Mouse (Mus musculus): ENCODE measurements around the gene Urm1.
"Not testable (repeated sequence)": the region's sequence is repeated elsewhere in the genome, so short reads cannot be mapped to it uniquely, and the experiment has no call there.

The Urm1 gene

GRCm38 (mm10) chr2:29820025-29820817, at the start of gene Urm1:
Gene Urm1, plus strand, starts transcription at chr2:29820075.
- DNase-seq (ENCODE audit: low spot score in 2 of 2), result peak; percentile 70 to 73

GRCm38 (mm10) chr2:29770162-29770561, 49.7 kb upstream of the Urm1 start:
- no peak for DNase-seq (ENCODE audit: low spot score in 2 of 2)

DNA sequence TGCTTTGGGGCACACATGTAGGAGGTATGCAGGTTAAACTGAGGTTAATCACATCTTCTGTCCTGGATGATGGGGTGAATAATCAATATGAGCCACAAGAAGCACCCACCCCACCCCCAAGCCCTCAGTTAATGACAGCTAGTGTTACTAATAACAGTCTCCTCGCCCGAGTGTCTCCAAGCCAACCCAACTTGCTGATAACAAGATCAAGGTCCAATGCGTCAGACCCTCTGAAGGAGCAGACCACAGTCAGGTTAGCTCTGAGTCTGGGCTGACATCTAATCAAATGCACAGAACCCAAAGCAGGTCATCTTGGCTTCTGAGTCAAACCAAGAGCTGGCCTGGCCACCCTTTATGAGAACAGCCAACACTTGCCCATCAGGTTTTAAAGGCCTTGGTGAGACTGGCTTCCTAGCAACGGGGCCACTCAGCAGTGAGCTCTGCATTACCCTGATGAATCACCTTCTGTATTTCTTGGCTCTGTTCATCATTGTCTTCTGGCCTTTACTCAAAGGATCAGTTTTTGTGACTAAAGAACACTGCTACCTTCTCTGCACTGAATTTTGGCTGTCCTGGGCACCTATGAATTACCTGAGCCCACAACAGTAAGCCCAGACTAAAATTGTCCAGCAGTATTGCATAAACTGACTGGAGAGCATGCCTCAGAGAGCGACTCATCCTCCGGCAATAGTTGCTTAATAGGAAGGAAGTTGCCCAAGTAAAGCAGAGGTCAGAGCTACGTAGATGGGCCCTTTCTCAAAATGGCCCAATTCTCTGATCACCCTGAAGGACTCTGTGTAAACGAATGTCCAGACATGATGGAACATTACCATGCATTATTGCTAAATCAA, 48.0 kb upstream of the Urm1 start:
- no peak for DNase-seq (ENCODE audit: low spot score in 2 of 2)

DNA sequence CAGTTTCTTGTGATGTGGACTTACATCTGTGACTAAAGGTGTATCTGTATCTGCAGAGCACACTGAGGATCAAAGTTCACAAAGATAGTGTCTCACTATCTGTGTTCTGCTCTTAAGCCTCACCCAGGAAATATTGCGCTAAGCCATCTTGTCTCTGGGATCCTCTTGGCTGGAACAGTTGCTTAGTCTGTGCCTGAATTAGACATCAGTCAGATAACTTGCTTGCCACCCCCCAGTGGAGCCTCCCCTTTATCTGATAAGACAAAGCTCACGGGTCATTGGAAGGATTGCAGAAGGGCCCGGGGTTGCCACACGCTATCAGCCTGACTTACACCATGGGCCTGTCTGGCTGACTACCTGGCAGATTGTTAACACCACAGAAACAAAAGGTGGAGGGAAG, 46.6 kb upstream of the Urm1 start:
- DNase-seq (ENCODE audit: low spot score in 2 of 2), result no peak

- DNase-seq (ENCODE audit: low spot score in 2 of 2), result not testable (repeated sequence)
These were observed 38.6 kb upstream of the Urm1 start for GRCm38 (mm10) chr2:29781256-29781655.

GRCm38 (mm10) chr2:29784290-29784689, 35.6 kb upstream of the Urm1 start:
- DNase-seq (ENCODE audit: low spot score in 2 of 2), result no peak

DNA sequence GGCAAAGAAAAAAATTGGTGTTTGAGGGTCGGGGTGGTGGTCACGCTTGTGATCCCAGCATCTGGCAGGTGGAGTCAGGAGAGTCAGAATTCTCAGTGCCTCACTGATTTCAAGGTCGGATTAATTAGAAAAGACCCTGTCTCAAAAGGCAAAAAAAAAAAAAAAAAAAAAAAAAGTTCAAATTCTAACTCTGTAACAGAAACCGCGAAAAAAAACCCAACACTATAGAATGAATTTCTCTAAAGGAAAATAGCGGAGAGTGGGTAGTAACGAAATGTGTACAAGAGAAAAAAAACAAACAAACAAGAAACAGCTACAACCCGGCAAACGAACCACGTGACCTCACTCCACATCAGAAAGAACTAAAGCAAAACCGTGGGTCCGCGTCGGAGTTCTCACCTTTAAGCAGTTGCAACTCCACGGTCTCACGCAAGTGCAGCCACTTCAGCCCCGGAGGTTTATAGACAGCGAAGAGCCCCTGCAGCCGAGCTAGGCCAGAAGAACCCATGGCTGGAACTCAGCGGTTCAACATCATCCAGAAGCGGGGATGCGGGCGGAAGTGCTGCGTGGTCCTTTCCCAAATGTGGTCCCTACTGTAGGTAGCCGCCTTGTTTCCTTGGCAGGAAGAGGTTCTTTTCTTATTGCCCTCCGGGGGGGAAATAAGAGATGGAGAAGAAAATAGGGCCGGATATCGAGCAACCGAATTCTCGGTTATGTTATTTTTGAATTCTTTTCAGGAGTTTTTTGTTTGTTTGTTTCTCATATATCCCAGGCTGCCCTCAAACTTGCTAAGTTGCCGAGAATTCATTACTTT, 32.6 kb upstream of the Urm1 start, which contains the start of gene Coq4:
Gene Coq4 (plus strand): TSS at position 390 of the 814 bp plus-strand sequence.
- DNase-seq (ENCODE audit: low spot score in 2 of 2), result peak; percentile 79 to 82

DNA sequence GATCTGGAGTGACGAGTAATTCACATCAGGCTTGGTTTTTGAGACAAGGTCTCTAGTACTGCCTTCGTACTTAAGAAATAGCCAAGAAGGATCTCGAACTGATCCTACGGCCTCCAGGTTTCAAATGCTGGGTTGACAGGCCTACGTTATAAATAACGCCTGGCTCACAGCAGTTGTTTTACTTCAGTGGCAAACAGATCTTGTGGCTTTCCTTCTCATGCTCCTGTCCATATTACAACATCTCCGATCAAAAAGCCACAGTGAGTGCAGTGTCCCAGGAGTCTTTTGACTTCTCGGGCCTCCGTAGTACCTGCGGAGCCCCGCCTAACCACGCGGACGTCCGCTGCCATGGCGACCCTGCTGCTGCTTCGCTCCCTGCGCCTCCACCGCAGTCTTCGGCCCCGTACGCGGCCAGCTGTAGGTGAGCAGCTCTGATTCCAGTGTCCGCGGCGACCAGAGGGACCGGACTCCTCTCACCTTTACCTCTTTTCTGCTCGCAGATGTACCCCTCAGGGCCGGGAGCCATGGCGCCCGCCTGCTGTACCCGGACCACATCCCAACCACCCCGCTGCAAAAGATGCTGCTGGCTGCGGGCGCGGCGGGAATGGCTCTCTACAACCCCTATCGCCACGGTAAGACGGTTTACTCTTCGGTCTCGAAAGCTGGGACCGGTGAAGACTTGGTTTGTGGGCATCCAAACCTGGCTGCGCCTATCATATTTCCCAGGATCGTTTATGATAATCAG, 31.8 kb upstream of the Urm1 start, which contains the start of gene Trub2:
Gene Trub2 (minus strand): TSS at position 566 of the 745 bp plus-strand sequence.
- peak; percentile 75 to 82 for DNase-seq (ENCODE audit: low spot score in 2 of 2)

GRCm38 (mm10) chr2:29792772-29793487, 26.9 kb upstream of the Urm1 start:
- DNase-seq (ENCODE audit: low spot score in 2 of 2), result no peak

DNA sequence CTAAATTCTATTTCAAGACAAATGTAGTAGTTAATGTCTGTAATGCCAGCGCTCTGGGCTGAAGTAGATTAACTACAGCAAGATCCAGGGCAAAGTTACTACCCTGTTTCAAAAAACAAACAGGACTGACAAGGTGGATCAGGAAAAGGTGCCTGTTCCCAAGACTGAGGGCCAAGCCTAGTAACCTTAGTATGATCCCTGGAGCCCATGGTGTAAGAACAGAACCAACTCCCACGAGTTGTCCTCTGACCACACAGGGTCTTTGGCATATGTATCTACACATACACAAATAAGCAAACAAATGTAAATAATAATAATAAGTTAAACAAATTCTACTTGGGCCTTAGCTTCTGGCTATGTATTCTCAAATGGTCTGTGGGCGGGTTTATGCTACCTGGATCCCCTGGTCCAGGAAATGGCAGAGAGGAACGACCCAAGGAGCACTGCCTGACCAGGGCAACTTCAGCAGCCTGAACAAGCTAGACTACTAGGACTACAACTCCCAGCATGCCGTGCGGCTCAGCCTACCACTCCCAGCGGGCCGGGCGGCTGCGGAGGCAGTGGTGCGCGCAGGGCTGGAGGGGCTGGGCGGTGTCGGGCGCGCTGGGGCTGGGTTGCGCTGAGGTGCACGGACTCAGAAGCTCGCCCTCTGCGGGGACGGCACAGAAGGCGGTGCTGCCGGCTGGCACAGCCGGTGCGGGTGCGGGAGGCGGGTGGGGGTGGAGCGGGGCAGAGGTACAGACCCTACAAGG, 17.6 kb upstream of the Urm1 start, which contains the start of gene Slc27a4:
Gene Slc27a4 (plus strand): TSS at position 560 of the 752 bp plus-strand sequence.
- peak; percentile 90 to 98 for DNase-seq (ENCODE audit: low spot score in 2 of 2)

- DNase-seq (ENCODE audit: low spot score in 2 of 2), result no peak
These were observed 17.1 kb upstream of the Urm1 start for GRCm38 (mm10) chr2:29802827-29803201.

- no peak for DNase-seq (ENCODE audit: low spot score in 2 of 2)
These were observed 16.5 kb upstream of the Urm1 start for GRCm38 (mm10) chr2:29803400-29803831.

DNA sequence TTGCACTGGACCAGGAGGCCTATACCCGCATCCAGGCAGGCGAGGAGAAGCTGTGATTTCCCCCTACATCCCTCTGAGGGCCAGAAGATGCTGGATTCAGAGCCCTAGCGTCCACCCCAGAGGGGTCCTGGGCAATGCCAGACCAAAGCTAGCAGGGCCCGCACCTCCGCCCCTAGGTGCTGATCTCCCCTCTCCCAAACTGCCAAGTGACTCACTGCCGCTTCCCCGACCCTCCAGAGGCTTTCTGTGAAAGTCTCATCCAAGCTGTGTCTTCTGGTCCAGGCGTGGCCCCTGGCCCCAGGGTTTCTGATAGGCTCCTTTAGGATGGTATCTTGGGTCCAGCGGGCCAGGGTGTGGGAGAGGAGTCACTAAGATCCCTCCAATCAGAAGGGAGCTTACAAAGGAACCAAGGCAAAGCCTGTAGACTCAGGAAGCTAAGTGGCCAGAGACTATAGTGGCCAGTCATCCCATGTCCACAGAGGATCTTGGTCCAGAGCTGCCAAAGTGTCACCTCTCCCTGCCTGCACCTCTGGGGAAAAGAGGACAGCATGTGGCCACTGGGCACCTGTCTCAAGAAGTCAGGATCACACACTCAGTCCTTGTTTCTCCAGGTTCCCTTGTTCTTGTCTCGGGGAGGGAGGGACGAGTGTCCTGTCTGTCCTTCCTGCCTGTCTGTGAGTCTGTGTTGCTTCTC, 4.0 kb upstream of the Urm1 start:
- DNase-seq (ENCODE audit: low spot score in 2 of 2), result no peak

- DNase-seq (ENCODE audit: low spot score in 2 of 2), result peak; percentile 73 to 81
These were observed 2.2 kb upstream of the Urm1 start for GRCm38 (mm10) chr2:29817426-29818232.

GRCm38 (mm10) chr2:29819363-29819762, 512 bp upstream of the Urm1 start:
- no peak for DNase-seq (ENCODE audit: low spot score in 2 of 2)

GRCm38 (mm10) chr2:29826318-29826925, 6.5 kb downstream of the Urm1 start:
- no peak for DNase-seq (ENCODE audit: low spot score in 2 of 2)

- peak; percentile 92 to 93 for DNase-seq (ENCODE audit: low spot score in 2 of 2)
These were observed 7.2 kb downstream of the Urm1 start for GRCm38 (mm10) chr2:29826926-29827708.

All from urinary bladder, postnatal 4 days (tissue).